Mouse (Mus musculus): Measurements from ENCODE around the gene 9130023H24Rik.

The 9130023H24Rik gene

GRCm38 (mm10) chr7:128246496-128247391 is 8.9 kb upstream of the 9130023H24Rik start, which contains the start of gene Tgfb1i1:
Gene Tgfb1i1 (plus strand): TSS chr7:128246812.
- DNase-seq: peak; percentile 54

DNA sequence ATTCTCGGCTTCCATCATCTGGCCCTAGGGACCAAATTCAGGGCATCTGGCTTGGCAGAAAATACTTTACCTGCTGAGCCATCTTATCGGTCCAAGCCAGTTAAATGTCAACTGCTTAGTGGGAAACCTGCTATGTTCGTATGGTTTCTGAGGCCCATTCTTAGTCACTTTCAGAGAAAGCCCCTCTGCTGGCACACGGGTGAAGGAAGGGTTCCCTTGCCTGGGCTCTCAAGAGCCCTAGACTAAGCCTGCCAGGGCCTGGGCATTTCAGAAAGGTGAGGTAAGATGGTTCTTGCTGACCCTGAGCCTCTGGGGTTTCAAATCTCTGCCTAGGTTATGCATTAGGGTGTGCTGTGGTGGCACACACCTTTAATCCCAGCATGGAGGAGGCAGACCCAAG is 7.7 kb upstream of the 9130023H24Rik start:
- DNase-seq: no peak

DNA sequence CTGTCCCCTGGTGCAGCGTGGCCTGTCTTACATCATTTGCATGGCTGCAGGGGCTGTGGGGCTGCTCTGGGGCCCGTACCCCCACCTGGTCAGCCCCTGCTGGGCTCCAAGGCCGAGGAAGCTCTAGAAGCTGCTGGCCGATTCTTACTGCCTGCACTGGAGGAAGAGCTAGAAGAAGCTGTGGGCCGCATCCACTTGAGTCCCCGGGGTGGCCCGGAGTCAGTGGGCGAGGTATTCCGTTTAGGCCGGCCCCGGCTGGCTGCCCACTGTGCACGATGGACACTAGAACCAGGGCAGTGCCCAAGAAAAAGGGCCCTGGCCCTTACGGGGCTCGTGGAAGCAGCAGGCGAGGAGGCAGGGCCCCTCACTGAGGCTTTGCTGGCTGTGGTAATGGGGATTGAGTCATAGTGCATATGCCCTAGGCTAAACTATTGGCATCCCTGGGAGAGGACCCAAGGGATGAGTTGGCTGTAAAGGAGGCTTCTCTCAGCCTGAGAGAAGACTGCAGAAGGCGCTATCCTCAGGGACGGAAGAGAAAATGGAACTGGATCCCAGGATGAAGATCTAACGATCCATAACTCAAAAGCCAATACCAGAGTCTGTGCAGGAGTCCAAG is 6.7 kb upstream of the 9130023H24Rik start:
- DNase-seq: no peak

DNA sequence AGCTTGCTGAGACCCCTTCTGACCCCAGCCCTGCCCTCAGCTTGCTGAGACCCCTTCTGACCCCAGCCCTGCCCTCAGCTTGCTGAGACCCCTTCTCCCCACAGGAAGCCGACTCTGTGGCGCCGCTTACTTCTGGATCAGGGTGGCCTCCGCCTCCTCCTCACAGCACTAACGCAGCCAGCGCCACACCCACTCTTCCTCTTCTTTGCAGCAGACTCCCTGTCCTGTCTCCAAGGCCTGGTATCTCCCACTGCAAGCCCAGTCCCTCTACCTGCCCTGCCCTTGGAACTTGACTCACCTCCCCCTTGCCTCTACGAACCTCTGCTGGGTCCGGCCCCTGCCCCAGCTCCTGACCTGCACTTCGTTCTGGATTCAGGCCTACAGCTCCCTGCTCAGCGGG is 6.1 kb upstream of the 9130023H24Rik start:
- no peak for DNase-seq

DNA sequence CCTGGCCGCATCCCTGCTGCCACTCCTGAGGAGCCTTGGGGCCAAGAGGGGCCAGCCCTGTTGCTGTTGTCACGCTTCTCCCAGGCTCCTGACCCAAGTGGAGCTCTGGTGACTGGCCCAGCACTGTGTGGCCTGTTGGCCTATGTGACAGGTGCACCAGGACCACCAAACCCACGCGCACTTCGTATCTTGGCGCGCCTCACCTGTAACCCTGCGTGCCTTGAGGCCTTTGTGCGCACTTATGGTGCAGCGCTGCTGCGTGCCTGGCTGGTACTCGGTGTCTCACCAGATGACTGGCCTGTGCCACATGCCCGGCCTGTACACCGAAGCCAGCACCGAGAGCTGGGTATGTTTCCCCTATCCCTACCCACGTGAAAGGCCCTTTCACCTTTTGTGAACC is 4.5 kb upstream of the 9130023H24Rik start:
- DNase-seq: no peak

- no peak for DNase-seq
Measured at GRCm38 (mm10) chr7:128240131-128240784, 2.4 kb upstream of the 9130023H24Rik start.

- no peak for DNase-seq
Measured at GRCm38 (mm10) chr7:128238991-128239390, 1.2 kb upstream of the 9130023H24Rik start.

DNA sequence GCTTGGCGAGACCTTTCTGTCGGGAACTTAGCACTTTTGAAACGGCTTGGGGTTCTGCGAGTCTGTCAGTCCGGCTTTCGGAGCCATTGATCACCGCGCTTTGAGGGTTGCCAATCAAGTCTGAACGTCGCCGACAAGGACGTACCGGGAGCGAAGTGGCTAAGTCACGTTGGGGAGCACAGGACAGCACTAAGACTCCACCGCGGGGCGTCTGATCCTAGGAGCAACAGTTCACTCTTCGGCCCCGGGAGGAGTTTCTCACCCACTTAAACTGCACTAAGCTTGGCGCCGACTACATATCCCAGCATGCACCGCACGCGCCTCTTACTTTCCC is 271 bp downstream of the 9130023H24Rik start:
- no peak for DNase-seq

DNA sequence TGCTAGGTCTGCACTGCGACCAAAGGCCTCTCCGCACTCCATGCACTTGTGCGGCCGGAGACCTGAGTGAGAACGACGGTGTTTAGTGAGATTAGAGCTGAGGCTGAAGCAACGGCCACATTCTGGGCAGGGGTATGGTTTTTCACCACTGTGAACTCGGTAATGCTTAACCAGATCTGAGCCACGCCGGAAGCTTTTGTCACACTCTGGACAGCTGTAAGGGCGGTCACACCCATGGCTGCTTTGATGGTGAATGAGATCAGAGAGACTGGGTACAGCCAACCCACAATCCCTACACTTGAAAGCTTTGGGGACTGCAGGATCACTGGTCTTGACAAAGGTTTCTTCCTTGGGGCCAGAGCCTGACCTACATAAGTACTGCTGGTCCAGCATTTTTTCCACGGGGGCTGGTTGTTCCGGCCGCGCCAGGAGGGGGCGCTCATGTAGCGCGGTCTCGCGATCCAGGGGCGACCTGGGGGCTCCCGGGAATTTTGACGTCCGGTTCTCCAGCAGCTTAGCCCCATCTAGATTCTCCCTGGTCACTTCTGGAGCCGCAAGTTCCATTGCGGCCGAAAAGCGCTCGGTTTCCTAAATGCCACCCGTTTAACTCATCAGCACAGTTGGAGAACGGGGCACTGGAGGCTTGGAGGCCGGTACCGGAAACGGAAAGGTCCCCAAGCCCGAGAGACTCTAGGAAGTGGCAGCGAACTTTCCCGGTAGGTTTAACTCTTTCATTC is 807 bp downstream of the 9130023H24Rik start, which contains the start of gene Armc5:
Gene Armc5, plus strand, starts transcription at position 487 of the 737 bp plus-strand sequence.
- DNase-seq: peak; percentile 90

DNA sequence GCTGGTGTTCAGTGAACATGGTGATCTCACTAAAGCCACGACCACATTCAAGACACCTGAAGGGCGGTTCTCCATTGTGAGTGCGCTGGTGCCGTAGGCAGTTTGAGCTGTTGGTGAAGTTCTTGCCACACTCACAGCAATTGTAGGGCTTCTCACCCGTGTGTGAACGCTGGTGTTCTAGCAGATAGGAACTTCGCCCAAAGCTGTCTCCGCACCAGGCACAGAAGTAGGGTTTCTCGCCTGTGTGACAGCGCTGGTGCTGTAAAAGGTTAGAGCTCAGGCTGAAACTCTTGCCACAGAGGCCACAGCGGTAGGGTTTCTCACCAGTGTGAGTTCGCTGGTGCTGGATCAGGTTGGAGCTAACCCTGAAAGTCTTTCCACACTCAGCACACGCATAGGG is 1.4 kb downstream of the 9130023H24Rik start:
- DNase-seq: no peak

DNA sequence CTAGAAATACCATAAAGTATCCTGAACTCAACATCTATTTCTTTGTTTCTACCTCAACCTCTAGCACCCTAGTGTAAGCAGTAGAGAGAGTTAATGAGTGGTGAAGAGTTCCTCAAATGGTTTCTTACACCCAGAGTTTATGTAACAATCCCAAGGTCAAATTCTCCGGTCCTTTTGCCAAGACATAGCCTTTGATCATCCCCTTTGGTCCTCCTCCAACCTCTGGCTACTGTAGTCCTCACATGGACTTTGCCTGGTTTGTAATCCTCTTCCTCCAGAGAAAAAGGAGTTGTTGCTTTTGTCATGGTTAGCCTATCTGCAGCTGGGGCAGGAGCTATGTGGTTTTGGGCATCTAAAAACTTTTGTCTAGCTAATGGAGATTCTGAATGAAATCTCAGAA is 2.4 kb downstream of the 9130023H24Rik start:
- no peak for DNase-seq

GRCm38 (mm10) chr7:128234796-128235195 is 3.0 kb downstream of the 9130023H24Rik start:
- no peak for DNase-seq

- no peak for DNase-seq
Measured at GRCm38 (mm10) chr7:128231741-128232140, 6.1 kb downstream of the 9130023H24Rik start.

DNA sequence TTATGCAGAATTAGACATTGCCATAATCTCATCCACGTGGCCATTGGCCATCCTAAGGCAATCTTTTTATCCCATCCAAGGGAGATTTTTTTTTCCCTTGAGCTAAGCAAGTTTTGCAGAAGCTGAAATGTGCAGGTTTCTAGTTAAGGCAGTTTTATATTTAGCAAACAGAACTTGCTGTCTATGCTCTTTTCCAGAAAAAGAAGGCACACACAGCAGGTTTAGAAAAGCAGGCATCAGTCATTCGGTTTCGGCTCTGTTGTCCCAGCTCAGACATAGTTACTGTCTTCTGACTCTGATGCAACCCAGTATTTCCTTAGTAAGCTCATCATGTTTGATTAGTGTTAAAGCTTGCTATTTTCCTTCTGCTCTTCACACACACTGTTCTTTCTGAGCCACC is 16.9 kb downstream of the 9130023H24Rik start:
- no peak for DNase-seq

GRCm38 (mm10) chr7:128219952-128220351 is 17.9 kb downstream of the 9130023H24Rik start:
- DNase-seq: no peak

- DNase-seq: no peak
Measured at GRCm38 (mm10) chr7:128209826-128210225, 28.0 kb downstream of the 9130023H24Rik start.

- peak; percentile 61 for DNase-seq
Measured at GRCm38 (mm10) chr7:128208187-128208586, 29.6 kb downstream of the 9130023H24Rik start.

- DNase-seq: no peak
Measured at GRCm38 (mm10) chr7:128206152-128206551, 31.7 kb downstream of the 9130023H24Rik start, which contains the start of gene Cox6a2. Gene Cox6a2 (minus strand): TSS chr7:128206387.

DNA sequence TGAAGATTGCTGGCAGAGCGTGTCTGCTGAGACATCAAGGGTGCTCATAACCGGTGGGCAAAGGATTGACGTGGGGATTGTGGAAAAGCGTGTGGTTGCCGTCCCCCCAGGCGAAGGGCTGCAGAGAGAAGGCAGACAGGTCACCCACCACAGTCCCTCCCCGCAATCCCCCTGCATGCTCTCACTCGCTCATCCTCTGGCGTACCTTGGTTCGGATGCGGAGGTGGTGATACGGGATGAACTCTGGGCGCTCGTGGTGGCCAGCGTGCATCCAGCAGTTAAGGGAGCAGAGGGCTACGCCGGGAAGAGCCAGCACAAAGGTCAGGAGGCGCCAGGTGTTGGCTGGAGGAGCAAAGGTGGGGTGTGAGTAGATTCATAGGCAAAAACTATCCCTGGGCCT is 32.1 kb downstream of the 9130023H24Rik start:
- no peak for DNase-seq

DNA sequence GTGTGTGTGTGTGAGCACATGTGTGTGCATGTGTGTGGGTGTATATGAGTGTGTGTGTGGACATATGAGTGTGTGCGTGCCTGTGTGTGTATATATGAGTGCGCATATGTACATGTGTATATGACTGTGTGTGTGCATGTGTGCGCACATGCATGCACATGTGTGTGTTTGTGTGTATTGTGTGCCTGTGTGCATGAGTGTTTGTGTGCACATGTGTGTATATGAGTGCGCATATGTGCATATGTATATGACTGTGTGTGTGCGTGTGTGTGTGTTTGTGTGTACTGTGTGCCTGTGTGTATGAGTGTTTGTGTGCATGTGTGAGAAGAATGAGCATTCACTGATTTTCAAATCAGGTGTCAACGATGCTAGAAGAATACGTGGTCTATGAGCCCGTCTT is 33.7 kb downstream of the 9130023H24Rik start:
- DNase-seq: no peak

- no peak for DNase-seq
Measured at GRCm38 (mm10) chr7:128203071-128203470, 34.8 kb downstream of the 9130023H24Rik start.

DNA sequence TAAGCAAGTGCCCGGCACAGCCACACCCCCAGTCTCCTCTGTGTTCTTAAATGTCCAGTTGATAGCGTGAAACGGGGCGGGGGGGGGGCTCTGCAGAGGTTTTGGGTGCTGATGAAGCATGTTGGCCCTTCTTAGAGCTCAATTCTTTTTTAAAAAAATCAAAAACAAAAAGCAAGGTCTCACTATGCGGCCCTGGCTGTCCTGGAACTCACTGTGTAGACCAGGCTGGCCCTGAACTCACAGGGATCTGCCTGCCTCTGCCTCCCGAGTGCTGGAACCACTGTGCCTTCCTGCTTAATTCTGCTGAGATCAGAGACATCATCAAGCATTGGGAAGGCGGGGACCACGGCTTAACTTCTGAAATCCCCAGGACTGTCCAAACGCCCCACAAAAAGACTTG is 36.2 kb downstream of the 9130023H24Rik start:
- DNase-seq: no peak
